Mouse (Mus musculus): ENCODE measurements around the gene Ccl4. TPM values are rescaled to one million over a fixed set of nuclear protein-coding genes. Genes with fewer than 3 reads are reported as not detected.

The Ccl4 gene
- polyA plus RNA-seq, 1 experiment from 2014 or later: 0.85 TPM

GRCm38 (mm10) chr11:83639533-83639932, 22.9 kb upstream of the Ccl4 start:
- WGBS (ENCODE audit: insufficient replicate concordance): 38% methylated on average over 3 of the region's 3 CpGs

DNA sequence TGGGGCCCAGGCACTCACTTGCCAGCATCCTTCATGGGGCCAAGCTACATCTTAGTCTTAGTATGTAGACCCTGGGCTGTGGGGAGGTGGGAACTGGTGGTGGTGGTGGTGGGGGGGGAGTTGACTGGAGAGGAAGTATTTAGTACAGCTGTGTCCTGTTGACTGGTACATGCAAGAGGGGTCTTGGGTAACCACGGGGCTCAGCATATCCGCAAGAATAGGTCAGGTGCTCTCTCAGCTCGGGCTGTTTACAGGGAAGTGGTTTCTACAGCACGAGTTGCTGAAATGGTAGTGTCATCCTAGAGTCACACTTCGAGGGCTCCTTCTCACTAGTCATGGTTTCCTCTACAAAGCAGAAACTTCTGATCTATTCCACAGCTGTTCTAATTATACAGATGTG, 22.2 kb upstream of the Ccl4 start:
- ATAC-seq: peak; percentile 35; the same call in 1 of the 2 replicates
- H3K4me2 ChIP-seq: no peak overlapping the region
- 32% methylated on average over 5 of the region's 5 CpGs for WGBS (ENCODE audit: insufficient replicate concordance)
- no peak overlapping the region for H3K4me3 ChIP-seq
- no peak overlapping the region for H3K9ac ChIP-seq
- no peaks in the 10 kb centered on the region for H3K9me3 ChIP-seq (replicated peaks)
- H3K36me3 ChIP-seq: no peaks in the 10 kb centered on the region
- H3K27me3 ChIP-seq (replicated peaks): no peaks in the 10 kb centered on the region
- H3K27ac ChIP-seq: no peak overlapping the region
- no peaks in the 10 kb centered on the region for H3K4me1 ChIP-seq

More at GRCm38 (mm10) chr11:83639533-83639932, 22.9 kb upstream of the Ccl4 start:
- no peak for ATAC-seq
- Histone ChIP-seq H3K4me2 (no peak overlapping the region), H3K27me3 (replicated peaks) (no peaks in the 10 kb centered on the region), H3K4me3 (no peak overlapping the region), H3K27ac (no peak overlapping the region), H3K9ac (no peak overlapping the region), H3K9me3 (replicated peaks) (no peaks in the 10 kb centered on the region), H3K4me1 (no peaks in the 10 kb centered on the region), H3K36me3 (no peaks in the 10 kb centered on the region)

DNA sequence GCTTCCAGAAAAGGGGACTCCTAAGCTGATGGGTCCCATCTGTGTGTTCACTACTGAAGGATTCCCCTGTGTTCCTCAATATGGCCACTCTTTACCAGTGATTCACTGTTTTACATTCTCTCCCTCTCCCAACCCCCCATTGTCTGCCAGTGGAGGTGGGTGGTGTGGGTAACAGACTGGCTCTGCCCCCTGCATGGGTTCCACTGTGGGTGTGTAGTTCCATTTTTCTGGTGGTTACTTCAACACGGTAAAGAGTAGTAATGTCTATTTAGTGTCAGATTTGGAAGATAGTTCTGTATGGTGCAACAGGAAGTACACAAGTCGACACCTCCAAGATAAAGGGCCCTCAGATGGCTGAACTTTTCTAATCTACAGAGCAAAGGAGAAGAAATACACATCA, 21.2 kb upstream of the Ccl4 start:
- WGBS (ENCODE audit: insufficient replicate concordance): 20% methylated on average over 2 of the region's 2 CpGs
- H3K27ac ChIP-seq: no peak overlapping the region
- H3K9ac ChIP-seq: no peak overlapping the region
- no peak overlapping the region for H3K4me2 ChIP-seq
- H3K36me3 ChIP-seq: no peaks in the 10 kb centered on the region
- H3K4me3 ChIP-seq: no peak overlapping the region
- H3K4me1 ChIP-seq: no peaks in the 10 kb centered on the region
- no peaks in the 10 kb centered on the region for H3K27me3 ChIP-seq (replicated peaks)
- ATAC-seq: no peak
- H3K9me3 ChIP-seq (replicated peaks): no peaks in the 10 kb centered on the region

DNA sequence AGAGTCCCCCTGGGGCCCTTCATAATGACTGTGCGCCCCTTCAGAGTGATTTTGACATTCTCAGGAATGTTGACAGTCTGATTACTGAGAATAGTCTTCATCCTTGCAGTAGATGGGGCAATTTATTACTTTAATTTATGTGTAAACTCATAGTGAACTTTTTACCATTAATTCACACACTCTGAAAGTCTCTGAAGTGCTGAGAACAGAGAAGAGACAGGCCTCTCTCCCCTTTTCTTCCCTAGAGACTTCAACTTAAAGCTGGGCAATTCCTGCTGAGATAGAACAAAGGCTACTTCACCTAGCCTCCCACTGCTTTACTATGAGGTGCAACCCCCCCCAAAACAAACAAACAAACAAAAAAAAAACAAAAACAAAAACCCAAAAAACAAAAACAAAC, 16.9 kb upstream of the Ccl4 start, which contains the start of gene Rpl9-ps1:
Gene Rpl9-ps1 (minus strand): TSS at position 101 of the 400 bp plus-strand sequence.
- H3K4me2 ChIP-seq: no peak within 1 kb of the TSS
- no peak within 1 kb of the TSS for H3K4me3 ChIP-seq
- H3K9me3 ChIP-seq (replicated peaks): no peaks in the 10 kb centered on the region
- no peaks in the 10 kb centered on the region for H3K36me3 ChIP-seq
- ATAC-seq: no peak
- H3K9ac ChIP-seq: no peak within 1 kb of the TSS
- 72% methylated on average over 1 of the region's 1 CpGs for WGBS (ENCODE audit: insufficient replicate concordance)
- H3K4me1 ChIP-seq: no peaks in the 10 kb centered on the region
- no peak within 1 kb of the TSS for H3K27ac ChIP-seq
- no peaks in the 10 kb centered on the region for H3K27me3 ChIP-seq (replicated peaks)

GRCm38 (mm10) chr11:83646356-83647149, 15.8 kb upstream of the Ccl4 start:
- Histone ChIP-seq H3K27ac (no peak overlapping the region), H3K9me3 (replicated peaks) (no peaks in the 10 kb centered on the region), H3K36me3 (no peaks in the 10 kb centered on the region), H3K4me2 (no peak overlapping the region), H3K9ac (no peak overlapping the region), H3K4me1 (no peaks in the 10 kb centered on the region), H3K27me3 (replicated peaks) (no peaks in the 10 kb centered on the region), H3K4me3 (no peak overlapping the region)
- no peak for ATAC-seq
- 82% methylated on average over 6 of the region's 6 CpGs for WGBS (ENCODE audit: insufficient replicate concordance)

DNA sequence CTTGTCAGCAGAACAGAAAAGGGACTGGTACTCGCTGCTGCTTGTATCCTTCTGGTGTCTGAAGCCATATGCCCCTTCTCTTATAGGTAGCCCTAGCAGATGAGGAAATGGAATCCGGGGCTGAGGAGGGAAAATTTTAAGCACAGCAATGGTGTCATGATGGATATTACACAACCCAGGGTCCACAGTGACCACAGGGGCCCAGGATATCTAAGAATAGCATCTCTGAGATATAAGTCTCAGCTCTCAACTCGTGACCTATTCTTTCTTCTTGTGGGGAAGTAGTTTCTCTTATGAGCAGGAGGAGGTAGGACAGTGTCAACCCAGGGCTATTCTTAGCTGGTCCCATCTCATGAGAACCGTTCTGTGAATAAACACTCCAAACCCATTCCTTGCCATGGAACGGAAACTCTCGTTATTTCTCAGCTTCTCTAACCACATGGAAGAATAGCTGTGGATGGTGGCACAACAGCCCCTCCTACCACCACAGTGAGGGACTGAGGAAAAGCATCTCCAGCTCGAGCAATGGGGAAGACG, 13.0 kb upstream of the Ccl4 start, which contains the start of gene Ccl3:
Gene Ccl3 (minus strand): TSS at position 51 of the 537 bp plus-strand sequence.
- H3K4me2 ChIP-seq: no peak within 1 kb of the TSS
- H3K36me3 ChIP-seq: no peaks in the 10 kb centered on the region
- H3K9me3 ChIP-seq (replicated peaks): no peaks in the 10 kb centered on the region
- no peak for ATAC-seq
- no peak within 1 kb of the TSS for H3K4me3 ChIP-seq
- no peaks in the 10 kb centered on the region for H3K4me1 ChIP-seq
- H3K9ac ChIP-seq: no peak within 1 kb of the TSS
- H3K27me3 ChIP-seq (replicated peaks): no peaks in the 10 kb centered on the region
- no peak within 1 kb of the TSS for H3K27ac ChIP-seq
- whole genome bisulfite sequencing (ENCODE audit: insufficient replicate concordance): 39% methylated on average over 8 of the region's 8 CpGs

GRCm38 (mm10) chr11:83654606-83655005, 7.8 kb upstream of the Ccl4 start:
- no peak overlapping the region for H3K27ac ChIP-seq
- H3K4me2 ChIP-seq: no peak overlapping the region
- no peaks in the 10 kb centered on the region for H3K4me1 ChIP-seq
- H3K9ac ChIP-seq: no peak overlapping the region
- H3K27me3 ChIP-seq (replicated peaks): no peaks in the 10 kb centered on the region
- no peaks in the 10 kb centered on the region for H3K36me3 ChIP-seq
- no peaks in the 10 kb centered on the region for H3K9me3 ChIP-seq (replicated peaks)
- H3K4me3 ChIP-seq: no peak overlapping the region
- WGBS (ENCODE audit: insufficient replicate concordance): 68% methylated on average over 8 of the region's 8 CpGs
- no peak for ATAC-seq

- Histone ChIP-seq H3K4me1 (no peaks in the 10 kb centered on the region), H3K27ac (no peak overlapping the region), H3K9ac (no peak overlapping the region), H3K4me3 (no peak overlapping the region), H3K4me2 (no peak overlapping the region), H3K27me3 (replicated peaks) (no peaks in the 10 kb centered on the region), H3K9me3 (replicated peaks) (no peaks in the 10 kb centered on the region), H3K36me3 (no peaks in the 10 kb centered on the region)
- WGBS (ENCODE audit: insufficient replicate concordance): 78% methylated on average over 3 of the region's 3 CpGs
- ATAC-seq: no peak
Measured at GRCm38 (mm10) chr11:83657508-83657907, 4.9 kb upstream of the Ccl4 start.

GRCm38 (mm10) chr11:83658797-83659196, 3.6 kb upstream of the Ccl4 start:
- ATAC-seq: no peak
- H3K4me2 ChIP-seq: no peak overlapping the region
- H3K4me3 ChIP-seq: no peak overlapping the region
- H3K9ac ChIP-seq: no peak overlapping the region
- H3K27me3 ChIP-seq (replicated peaks): no peaks in the 10 kb centered on the region
- no peaks in the 10 kb centered on the region for H3K4me1 ChIP-seq
- H3K9me3 ChIP-seq (replicated peaks): no peaks in the 10 kb centered on the region
- H3K36me3 ChIP-seq: no peaks in the 10 kb centered on the region
- H3K27ac ChIP-seq: no peak overlapping the region
- WGBS (ENCODE audit: insufficient replicate concordance): 42% methylated on average over 6 of the region's 6 CpGs

DNA sequence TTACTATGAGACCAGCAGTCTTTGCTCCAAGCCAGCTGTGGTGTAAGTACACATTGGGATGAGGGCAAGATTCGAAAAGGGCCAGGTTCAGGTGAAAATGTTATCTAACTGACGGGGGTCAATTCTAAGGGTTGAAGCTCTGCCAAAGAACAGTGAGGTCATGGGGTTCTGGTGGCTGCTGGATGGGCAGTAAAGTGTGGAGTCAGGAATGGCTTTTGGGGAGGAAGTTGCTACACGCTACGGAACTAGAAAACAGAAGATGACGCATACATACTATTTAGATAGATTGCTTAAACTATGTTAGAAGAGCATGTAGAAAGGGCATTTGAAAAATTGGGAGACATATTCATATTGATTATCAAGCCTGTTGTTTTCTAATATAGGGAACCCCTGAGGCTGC, 1.1 kb downstream of the Ccl4 start:
- H3K4me1 ChIP-seq: no peaks in the 10 kb centered on the region
- 49% methylated on average over 5 of the region's 5 CpGs for WGBS (ENCODE audit: insufficient replicate concordance)
- no peaks in the 10 kb centered on the region for H3K9me3 ChIP-seq (replicated peaks)
- no peak for ATAC-seq
- no peak overlapping the region for H3K27ac ChIP-seq
- H3K4me2 ChIP-seq: no peak overlapping the region
- no peaks in the 10 kb centered on the region for H3K36me3 ChIP-seq
- no peaks in the 10 kb centered on the region; the same call in 1 of the 2 replicates for H3K27me3 ChIP-seq (replicated peaks)
- H3K9ac ChIP-seq: no peak overlapping the region
- H3K4me3 ChIP-seq: no peak overlapping the region

- no peak overlapping the region for H3K4me3 ChIP-seq
- no peaks in the 10 kb centered on the region for H3K4me1 ChIP-seq
- H3K27ac ChIP-seq: no peak overlapping the region
- ATAC-seq: no peak
- no peak overlapping the region for H3K4me2 ChIP-seq
- no peaks in the 10 kb centered on the region for H3K9me3 ChIP-seq (replicated peaks)
- H3K9ac ChIP-seq: no peak overlapping the region
- H3K27me3 ChIP-seq (replicated peaks): peaks cover 3% of the 10 kb centered on the region; the same call in 1 of the 2 replicates
- no peaks in the 10 kb centered on the region for H3K36me3 ChIP-seq
Measured at GRCm38 (mm10) chr11:83671743-83672142, 9.4 kb downstream of the Ccl4 start.

DNA sequence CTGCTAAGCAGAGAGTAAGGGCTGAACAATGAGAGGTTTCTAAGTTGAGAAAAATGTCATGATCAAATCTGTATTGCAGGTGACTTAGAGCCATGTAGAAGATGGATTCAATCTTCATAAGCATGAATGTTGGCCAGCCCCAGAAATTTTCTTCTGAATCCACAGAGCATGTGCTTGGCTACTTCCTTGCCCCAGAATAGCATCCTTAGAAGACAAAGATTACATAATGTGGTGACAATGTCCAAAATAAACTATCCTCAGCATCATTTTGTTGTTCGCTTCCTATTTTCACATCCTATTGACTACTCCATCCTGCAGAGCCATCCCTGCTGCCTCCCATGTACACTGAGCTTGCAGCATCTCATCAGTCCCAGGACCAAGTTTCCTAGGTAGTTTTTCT, 13.3 kb downstream of the Ccl4 start:
- Histone ChIP-seq H3K9ac (no peak overlapping the region), H3K4me2 (no peak overlapping the region), H3K4me1 (no peaks in the 10 kb centered on the region), H3K36me3 (no peaks in the 10 kb centered on the region), H3K9me3 (replicated peaks) (no peaks in the 10 kb centered on the region), H3K4me3 (no peak overlapping the region), H3K27ac (no peak overlapping the region), H3K27me3 (replicated peaks) (0 out of 2 replicates have a peak, but pooled peaks cover 3% of the 10 kb centered on the region)
- ATAC-seq: no peak
- 61% methylated on average over 1 of the region's 1 CpGs for WGBS (ENCODE audit: insufficient replicate concordance)

All from liver, embryonic 12.5 days (tissue).